Mouse (Mus musculus) MEL (cell line): ENCODE measurements around the gene Fars2. TPM values are rescaled to one million over a fixed set of nuclear protein-coding genes. Genes with fewer than 3 reads are reported as not detected.

ENCODE experiments used
- DNase-seq: peaks from one replicate; pipeline ENCODE4 v3.0.0; 2011; ENCODE audit warnings: low read depth, low spot score
- H3K27ac ChIP-seq: 2 replicates; pipeline ENCODE4 v1.5.1; 2012; ENCODE audit warnings: low read depth, mild to moderate bottlenecking, control low read depth, low read length, moderate library complexity; ENCODE audit not compliant: control insufficient read depth
- H3K27me3 ChIP-seq, 2 experiments: fragments of 150-350 bp in 1 of 2; sonication (generic) in 1 of 2; 2 replicates each; pipeline ENCODE4 v1.6.1; 2012; ENCODE audit warnings: low read length in 2 of 2, mild to moderate bottlenecking in 2 of 2, improper control_type of control experiment in 1 of 2, moderate library complexity in 1 of 2; ENCODE audit not compliant: insufficient read depth in 2 of 2, control insufficient read depth in 1 of 2
- H3K36me3 ChIP-seq, 2 experiments: 2 replicates each; pipeline ENCODE4 v1.6.1; 2012 to 2014; ENCODE audit warnings: low read length in 2 of 2, improper control_type of control experiment in 1 of 2, inconsistent platforms in 1 of 2, mild to moderate bottlenecking in 1 of 2; ENCODE audit not compliant: insufficient read depth in 2 of 2, control insufficient read depth in 1 of 2
- H3K4me1 ChIP-seq, 2 experiments: fragments of 150-350 bp in 1 of 2; sonication (generic) in 1 of 2; 2 replicates each; pipeline ENCODE4 v1.6.1; 2012; ENCODE audit warnings: low read length in 2 of 2, improper control_type of control experiment in 1 of 2, mild to moderate bottlenecking in 1 of 2; ENCODE audit not compliant: insufficient read depth in 2 of 2, control insufficient read depth in 1 of 2
- H3K4me3 ChIP-seq, 2 experiments: fragments of 150-350 bp in 1 of 2; sonication (generic) in 1 of 2; 2 replicates each; pipeline ENCODE4 v1.5.1; 2012; ENCODE audit warnings: low read depth in 2 of 2, low read length in 2 of 2, mild to moderate bottlenecking in 2 of 2, moderate library complexity in 2 of 2, control low read depth in 1 of 2, improper control_type of control experiment in 1 of 2; ENCODE audit not compliant: control insufficient read depth in 1 of 2, insufficient read depth in 1 of 2
- H3K79me2 ChIP-seq: 2 replicates; pipeline ENCODE4 v1.6.1; 2012; ENCODE audit warnings: mild to moderate bottlenecking, low read length, moderate library complexity; ENCODE audit not compliant: control insufficient read depth, poor library complexity, insufficient read depth
- H3K9ac ChIP-seq: 2 replicates; pipeline ENCODE4 v1.6.1; 2012; ENCODE audit warnings: low read depth, mild to moderate bottlenecking, control low read depth, low read length, moderate library complexity; ENCODE audit not compliant: control insufficient read depth, poor library complexity, severe bottlenecking
- H3K9me3 ChIP-seq: fragments of 150-350 bp; sonication (generic); replicated peaks from 2 replicates; pipeline ENCODE4 v1.6.1; 2012; ENCODE audit warnings: mild to moderate bottlenecking, low read length, improper control_type of control experiment, moderate library complexity; ENCODE audit not compliant: insufficient read depth
- BHLHE40 ChIP-seq: IDR thresholded peaks from 2 replicates; pipeline ENCODE4 v1.6.1; 2012; ENCODE audit warnings: low read depth, mild to moderate bottlenecking, inconsistent platforms, low read length, improper control_type of control experiment, borderline replicate concordance
- CTCF ChIP-seq, 3 experiments: IDR thresholded peaks in 2 of 3; conservative IDR thresholded peaks in 1 of 3; 2 replicates each; pipeline ENCODE4 v1.5.1; 2011 to 2012; ENCODE audit warnings: low read length in 3 of 3, low read depth in 2 of 3, mild to moderate bottlenecking in 2 of 3, improper control_type of control experiment in 1 of 3, inconsistent platforms in 1 of 3, mixed read lengths in 1 of 3, moderate library complexity in 1 of 3; ENCODE audit not compliant: control insufficient read depth in 1 of 3, insufficient read depth in 1 of 3, poor library complexity in 1 of 3, severe bottlenecking in 1 of 3
- EP300 ChIP-seq, 2 experiments: IDR thresholded peaks; 2 replicates each; pipeline ENCODE4 v1.6.1; 2011; ENCODE audit warnings: improper control_type of control experiment in 2 of 2, low read length in 2 of 2, low read depth in 1 of 2, mild to moderate bottlenecking in 1 of 2
- ETS1 ChIP-seq: IDR thresholded peaks from 2 replicates; pipeline ENCODE4 v1.6.1; 2012; ENCODE audit warnings: low read depth, mild to moderate bottlenecking, inconsistent platforms, low read length, improper control_type of control experiment, moderate library complexity
- KAT2A ChIP-seq: conservative IDR thresholded peaks from 2 replicates; pipeline ENCODE4 v1.6.1; 2012; ENCODE audit warnings: low read depth, low read length, improper control_type of control experiment, inconsistent platforms
- MAX ChIP-seq: IDR thresholded peaks from 2 replicates; pipeline ENCODE4 v1.6.1; 2011; ENCODE audit warnings: low read length, improper control_type of control experiment
- MXI1 ChIP-seq: IDR thresholded peaks from 2 replicates; pipeline ENCODE4 v1.6.1; 2011; ENCODE audit warnings: mild to moderate bottlenecking, low read depth, low read length, improper control_type of control experiment
- MYB ChIP-seq: IDR thresholded peaks from 2 replicates; pipeline ENCODE4 v1.6.1; 2011; ENCODE audit warnings: mild to moderate bottlenecking, low read depth, low read length, improper control_type of control experiment
- NELFE ChIP-seq: IDR thresholded peaks from 2 replicates; pipeline ENCODE4 v1.6.1; 2011; ENCODE audit warnings: low read depth, low read length, improper control_type of control experiment
- POLR2AphosphoS2 ChIP-seq: IDR thresholded peaks from 2 replicates; pipeline ENCODE4 v1.6.1; 2011; ENCODE audit warnings: low read length, improper control_type of control experiment
- POLR2AphosphoS5 ChIP-seq: IDR thresholded peaks from 2 replicates; pipeline ENCODE4 v1.6.1; 2012; ENCODE audit warnings: low read depth, borderline replicate concordance, mild to moderate bottlenecking, inconsistent platforms, low read length, moderate library complexity, mixed read lengths
- SIN3A ChIP-seq: IDR thresholded peaks from 2 replicates; pipeline ENCODE4 v1.6.1; 2012; ENCODE audit warnings: low read length, improper control_type of control experiment, inconsistent platforms
- TAL1 ChIP-seq: IDR thresholded peaks from 2 replicates; pipeline ENCODE4 v1.6.1; 2012; ENCODE audit warnings: mild to moderate bottlenecking, inconsistent platforms, low read length, moderate library complexity, mixed read lengths
- UBTF ChIP-seq: IDR thresholded peaks from 2 replicates; pipeline ENCODE4 v1.6.1; 2012; ENCODE audit warnings: low read depth, mild to moderate bottlenecking, inconsistent platforms, low read length, improper control_type of control experiment, moderate library complexity, borderline replicate concordance; ENCODE audit not compliant: insufficient read depth
- USF1 ChIP-seq: IDR thresholded peaks from 2 replicates; pipeline ENCODE4 v1.6.1; 2014; ENCODE audit warnings: low read depth, mild to moderate bottlenecking, inconsistent platforms, low read length, improper control_type of control experiment, moderate library complexity
- ZMIZ1 ChIP-seq: IDR thresholded peaks from 2 replicates; pipeline ENCODE4 v1.6.1; 2012; ENCODE audit warnings: low read depth, mild to moderate bottlenecking, inconsistent platforms, low read length, improper control_type of control experiment, moderate library complexity
- polyA plus RNA-seq, 2 experiments: library from polyadenylated mRNA; stranded (reverse) in 1 of 2; unstranded in 1 of 2; fragments of >175 nt in 1 of 2; fragments of >200 nt in 1 of 2; gene quantifications; 2 replicates each; pipeline versions ENCODE4 v1.2.1 to v1.2.4; 2012; ENCODE audit warnings: low replicate concordance in 2 of 2, low read depth in 1 of 2; ENCODE audit not compliant: insufficient read length in 2 of 2, insufficient read depth in 1 of 2, missing spikeins in 1 of 2
- total RNA-seq: library from RNA; depleted of rRNA; stranded (reverse); fragments of 300-350 nt; gene quantifications from 2 replicates; pipeline ENCODE4 v1.2.3, GENCODE M21; 2012

Gene Fars2
- total and polyA plus RNA-seq, 3 experiments: 32.6 to 39.2 TPM; not detected in 1

- Histone ChIP-seq H3K79me2 (no peaks in the 10 kb centered on the region), H3K4me3 (no peak overlapping the region), H3K9me3 (no peaks in the 10 kb centered on the region), H3K27ac (no peak overlapping the region), H3K4me1 (no peaks in the 10 kb centered on the region), H3K27me3 (no peaks in the 10 kb centered on the region), H3K9ac (no peak overlapping the region), H3K36me3 (no peaks in the 10 kb centered on the region)
- TF ChIP-seq SIN3A (no peak), TAL1 (no peak), NELFE (no peak), MYB (no peak), USF1 (no peak), EP300 (IDR thresholded peaks at IDR 0.05; ENCODE audit: low read depth in 1 of 2, low read length in 2 of 2) (no peak), CTCF (IDR thresholded peaks at IDR 0.05 in 2 of 3, conservative IDR thresholded peaks at IDR 0.05 in 1 of 3; ENCODE audit: control insufficient read depth in 1 of 3, insufficient read depth in 1 of 3, low read depth in 2 of 3, low read length in 3 of 3, poor library complexity in 1 of 3, severe bottlenecking in 1 of 3) (no peak), MAX (no peak), MXI1 (no peak), POLR2AphosphoS5 (no peak), KAT2A (no peak)
- no peak for DNase-seq
Observed at GRCm38 (mm10) chr13:36696351-36696771, 579.1 kb downstream of the Fars2 start.

- Histone ChIP-seq H3K9me3 (no peaks in the 10 kb centered on the region), H3K4me1 (no peaks in the 10 kb centered on the region), H3K27ac (no peak overlapping the region), H3K27me3 (no peaks in the 10 kb centered on the region), H3K79me2 (no peaks in the 10 kb centered on the region), H3K36me3 (no peaks in the 10 kb centered on the region), H3K4me3 (no peak overlapping the region), H3K9ac (no peak overlapping the region)
- DNase-seq: no peak
- no peak for TF ChIP-seq MAX
- no peak for TF ChIP-seq POLR2AphosphoS2
- TF ChIP-seq ZMIZ1: no peak
- TF ChIP-seq BHLHE40: no peak
- no peak for TF ChIP-seq ETS1
- no peak for TF ChIP-seq UBTF
- TF ChIP-seq MXI1: no peak
Observed at GRCm38 (mm10) chr13:36707088-36707690, 590.0 kb downstream of the Fars2 start.
